Mouse (Mus musculus) embryo, embryonic 11 days (tissue): ENCODE data around the gene Prom1.
"Not testable (repeated sequence)": the region's sequence is repeated elsewhere in the genome, so short reads cannot be mapped to it uniquely, and the experiment has no call there.

Experiments used
- DNase-seq: peaks from one replicate; pipeline ENCODE4 v3.0.0-alpha.2; 2015

Prom1 gene

GRCm38 (mm10) chr5:44101231-44102110, at the start of gene Prom1:
TSS of gene Prom1 (minus strand) at chr5:44102032.
- DNase-seq: peak; percentile 84

GRCm38 (mm10) chr5:44147732-44148131, 45.9 kb upstream of the Prom1 start:
- no peak for DNase-seq

- DNase-seq: no peak
Measured at GRCm38 (mm10) chr5:44146437-44147332, 44.9 kb upstream of the Prom1 start.

GRCm38 (mm10) chr5:44143467-44144235, 41.8 kb upstream of the Prom1 start:
- DNase-seq: no peak

- no peak for DNase-seq
Measured at GRCm38 (mm10) chr5:44127487-44127886, 25.7 kb upstream of the Prom1 start.

GRCm38 (mm10) chr5:44126574-44126973, 24.7 kb upstream of the Prom1 start:
- not testable (repeated sequence) for DNase-seq

- DNase-seq: no peak
Measured at GRCm38 (mm10) chr5:44121390-44121789, 19.6 kb upstream of the Prom1 start.

- DNase-seq: no peak
Measured at GRCm38 (mm10) chr5:44113138-44113537, 11.3 kb upstream of the Prom1 start.

- no peak for DNase-seq
Measured at GRCm38 (mm10) chr5:44109121-44109520, 7.3 kb upstream of the Prom1 start.

GRCm38 (mm10) chr5:44108125-44108524, 6.3 kb upstream of the Prom1 start:
- DNase-seq: no peak

GRCm38 (mm10) chr5:44105192-44105591, 3.4 kb upstream of the Prom1 start:
- no peak for DNase-seq

- DNase-seq: peak; percentile 38
Measured at GRCm38 (mm10) chr5:44104686-44105085, 2.9 kb upstream of the Prom1 start.

GRCm38 (mm10) chr5:44104120-44104519, 2.3 kb upstream of the Prom1 start:
- no peak for DNase-seq

GRCm38 (mm10) chr5:44103121-44103520, 1.3 kb upstream of the Prom1 start:
- no peak for DNase-seq

- DNase-seq: peak; percentile 87
Measured at GRCm38 (mm10) chr5:44100544-44101230, 1.1 kb downstream of the Prom1 start.

- DNase-seq: no peak
Measured at GRCm38 (mm10) chr5:44100187-44100543, 1.7 kb downstream of the Prom1 start.

- DNase-seq: no peak
Measured at GRCm38 (mm10) chr5:44096996-44097395, 4.8 kb downstream of the Prom1 start.

GRCm38 (mm10) chr5:44096106-44096505, 5.7 kb downstream of the Prom1 start:
- DNase-seq: no peak

- DNase-seq: no peak
Measured at GRCm38 (mm10) chr5:44095697-44096096, 6.1 kb downstream of the Prom1 start.

GRCm38 (mm10) chr5:44087034-44087433, 14.8 kb downstream of the Prom1 start:
- DNase-seq: peak; percentile 37

GRCm38 (mm10) chr5:44085871-44086270, 16.0 kb downstream of the Prom1 start:
- DNase-seq: no peak

- DNase-seq: no peak
Measured at GRCm38 (mm10) chr5:44081108-44081507, 20.7 kb downstream of the Prom1 start.
